Mouse (Mus musculus) intestine, postnatal 0 days (tissue): ENCODE results near the gene Ggt7. TPM values are rescaled to one million over a fixed set of nuclear protein-coding genes. Genes with fewer than 3 reads are reported as not detected.

Source experiments
- ATAC-seq: fragments of 200-750 bp; cut with Nextera tagmentation; 2 replicates; pipeline ENCODE4 v1.8.0; 2017; ENCODE audit warnings: mild to moderate bottlenecking, moderate TSS enrichment, moderate library complexity
- H3K27ac ChIP-seq: fragments of 300-500 bp; sonication (generic); 2 replicates; pipeline ENCODE4 v1.5.1; 2014; ENCODE audit warnings: mild to moderate bottlenecking, low read depth, low read length, moderate library complexity
- H3K27me3 ChIP-seq: fragments of 300-500 bp; sonication (generic); replicated peaks from 2 replicates; pipeline ENCODE4 v1.6.1; 2014; ENCODE audit warnings: low read length, mixed read lengths; ENCODE audit not compliant: control insufficient read depth, insufficient read depth
- H3K36me3 ChIP-seq: fragments of 300-500 bp; sonication (generic); 2 replicates; pipeline ENCODE4 v1.6.1; 2014; ENCODE audit warnings: mild to moderate bottlenecking, moderate library complexity; ENCODE audit not compliant: control insufficient read depth, insufficient read depth
- H3K4me1 ChIP-seq: fragments of 300-500 bp; sonication (generic); replicated peaks from 2 replicates; pipeline ENCODE4 v1.6.1; 2014; ENCODE audit warnings: antibody characterized with exemption, low read length, mixed read lengths; ENCODE audit not compliant: control insufficient read depth, insufficient read depth
- H3K4me2 ChIP-seq: fragments of 300-500 bp; sonication (generic); replicated peaks from 2 replicates; pipeline ENCODE4 v1.6.1; 2014; ENCODE audit warnings: low read depth, mild to moderate bottlenecking, moderate library complexity
- H3K4me3 ChIP-seq: fragments of 300-500 bp; sonication (generic); 2 replicates; pipeline ENCODE4 v1.5.1; 2014; ENCODE audit warnings: low read depth, low read length
- H3K9ac ChIP-seq: fragments of 300-500 bp; sonication (generic); 2 replicates; pipeline ENCODE4 v1.6.1; 2014; ENCODE audit warnings: mild to moderate bottlenecking, low read depth, low read length
- H3K9me3 ChIP-seq: fragments of 300-500 bp; sonication (generic); 2 replicates; pipeline ENCODE4 v1.6.1; 2016; ENCODE audit warnings: mixed run types; ENCODE audit not compliant: control insufficient read depth
- CTCF ChIP-seq: sonication (generic); IDR thresholded peaks from 2 replicates; pipeline ENCODE4 v1.5.1; 2016; ENCODE audit warnings: low read depth, mild to moderate bottlenecking, control low read depth, antibody characterized with exemption, moderate library complexity
- WGBS: fragments of 180-500 bp; shearing (Covaris S2); extraction: QIAGEN DNeasy Blood & Tissue Kit; methylation state at CpG from one replicate; pipeline ENCODE4 v1.1.7; 2014; 5-methylcytosine and 5-hydroxymethylcytosine counted together
- polyA plus RNA-seq: library from polyadenylated mRNA; unstranded; fragments of >200 nt; fragmentation: Nextera tagmentation; extraction: Ambion mirVana; gene quantifications from 2 replicates; pipeline ENCODE4 v1.2.1, GENCODE M21; 2015

Gene Ggt7
- polyA plus RNA-seq, 1 experiment from 2014 or later: 2.6 TPM

DNA sequence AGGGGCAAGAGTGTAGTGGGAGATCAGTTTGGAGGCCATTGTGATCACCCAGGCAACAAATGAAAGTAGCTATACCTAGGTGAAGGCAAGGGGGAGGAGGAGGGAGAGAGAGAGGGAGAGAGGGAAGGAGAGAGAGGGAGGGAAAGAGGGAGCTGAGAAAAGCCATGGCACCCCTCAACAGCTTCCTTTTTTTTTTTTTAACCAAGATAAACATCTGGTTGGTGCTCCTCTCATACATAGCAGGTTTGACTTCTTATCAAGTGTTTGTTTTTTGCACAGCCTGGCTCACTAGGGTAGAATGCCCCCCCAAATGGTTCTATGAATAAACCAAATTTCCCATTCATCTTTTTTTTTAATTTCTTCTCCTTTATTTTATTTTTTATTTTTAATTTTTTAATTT, 18.3 kb upstream of the Ggt7 start:
- Histone ChIP-seq H3K27ac (no peak overlapping the region), H3K36me3 (no peaks in the 10 kb centered on the region), H3K4me3 (no peak overlapping the region), H3K9ac (no peak overlapping the region), H3K4me1 (0 out of 2 replicates have a peak, but pooled peaks cover 3% of the 10 kb centered on the region), H3K9me3 (no peaks in the 10 kb centered on the region), H3K4me2 (no peak overlapping the region), H3K27me3 (no peaks in the 10 kb centered on the region)
- no peak for TF ChIP-seq CTCF
- no peak for ATAC-seq

DNA sequence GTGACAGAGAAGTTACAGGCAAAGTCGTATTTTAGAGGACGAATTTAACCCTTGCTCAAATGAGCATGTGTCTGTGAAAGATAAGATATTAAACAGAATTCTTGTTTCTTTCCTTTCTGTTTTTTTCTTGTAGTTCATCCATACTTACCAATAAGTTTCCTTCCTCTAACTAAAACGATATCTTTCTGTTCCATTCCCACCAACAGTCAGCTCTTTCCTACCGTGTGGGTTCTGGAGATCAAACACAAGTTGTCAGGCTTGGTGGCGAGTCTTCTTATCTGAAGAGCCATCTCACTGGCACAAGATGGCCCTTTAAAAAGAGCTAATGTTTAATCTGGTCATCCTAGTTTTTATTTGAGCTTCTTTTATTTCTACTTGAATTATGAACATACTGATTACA, 9.3 kb upstream of the Ggt7 start:
- Histone ChIP-seq H3K4me2 (no peak overlapping the region), H3K9ac (no peak overlapping the region), H3K9me3 (no peaks in the 10 kb centered on the region), H3K4me3 (no peak overlapping the region), H3K36me3 (no peaks in the 10 kb centered on the region), H3K4me1 (no peaks in the 10 kb centered on the region), H3K27ac (no peak overlapping the region), H3K27me3 (no peaks in the 10 kb centered on the region)
- no peak for ATAC-seq
- 57% methylated on average over 5 of the region's 5 CpGs for WGBS
- no peak for TF ChIP-seq CTCF

DNA sequence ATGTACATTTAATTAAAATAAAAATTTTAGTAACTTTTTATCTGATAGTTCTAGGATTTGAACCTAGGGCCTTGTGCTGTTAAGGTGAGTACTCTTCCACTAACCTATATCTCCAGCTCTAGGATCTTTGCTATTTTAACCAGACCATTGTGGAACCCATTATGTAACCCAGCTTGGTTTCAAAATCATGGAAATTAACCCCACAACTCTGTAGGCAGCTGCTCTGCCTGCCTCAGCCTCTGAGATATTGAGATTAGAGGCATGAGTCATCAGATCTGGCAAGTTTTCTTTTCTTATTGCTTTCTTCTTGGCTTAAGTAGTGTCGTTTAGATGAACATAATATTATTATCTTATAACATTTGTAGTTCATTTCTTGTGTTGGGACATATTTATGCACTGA, 6.3 kb upstream of the Ggt7 start:
- Histone ChIP-seq H3K27ac (no peak overlapping the region), H3K4me1 (no peaks in the 10 kb centered on the region), H3K9me3 (no peaks in the 10 kb centered on the region), H3K36me3 (no peaks in the 10 kb centered on the region), H3K4me2 (no peak overlapping the region), H3K9ac (no peak overlapping the region), H3K4me3 (no peak overlapping the region), H3K27me3 (no peaks in the 10 kb centered on the region)
- 7% methylated on average over 1 of the region's 1 CpGs for WGBS
- ATAC-seq: no peak
- TF ChIP-seq CTCF: no peak

DNA sequence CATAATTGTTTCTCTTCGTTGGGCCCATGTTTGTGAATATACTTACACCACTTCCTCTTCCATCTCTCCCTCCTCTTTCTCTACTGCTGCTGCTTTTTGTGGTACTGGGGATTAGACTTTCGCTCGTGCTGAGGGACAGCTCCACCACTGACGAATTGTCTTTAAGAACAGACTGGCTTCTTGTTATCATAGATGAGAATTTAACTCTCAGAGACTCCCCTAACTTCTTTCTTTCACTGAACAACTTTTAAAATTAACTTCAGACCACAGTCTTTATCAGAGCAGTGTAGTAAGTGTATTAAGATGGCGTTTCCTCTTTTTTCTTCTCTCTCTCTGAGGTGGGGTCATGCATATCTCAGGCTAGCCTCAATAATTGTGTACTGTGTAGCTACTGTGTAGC, 5.7 kb upstream of the Ggt7 start:
- no peak overlapping the region for H3K27ac ChIP-seq
- H3K9ac ChIP-seq: no peak overlapping the region
- H3K4me1 ChIP-seq: no peaks in the 10 kb centered on the region
- no peaks in the 10 kb centered on the region for H3K36me3 ChIP-seq
- H3K4me2 ChIP-seq: no peak overlapping the region
- no peak for TF ChIP-seq CTCF
- H3K27me3 ChIP-seq: no peaks in the 10 kb centered on the region
- no peaks in the 10 kb centered on the region for H3K9me3 ChIP-seq
- H3K4me3 ChIP-seq: no peak overlapping the region
- 60% methylated on average over 5 of the region's 5 CpGs for WGBS
- ATAC-seq: no peak

DNA sequence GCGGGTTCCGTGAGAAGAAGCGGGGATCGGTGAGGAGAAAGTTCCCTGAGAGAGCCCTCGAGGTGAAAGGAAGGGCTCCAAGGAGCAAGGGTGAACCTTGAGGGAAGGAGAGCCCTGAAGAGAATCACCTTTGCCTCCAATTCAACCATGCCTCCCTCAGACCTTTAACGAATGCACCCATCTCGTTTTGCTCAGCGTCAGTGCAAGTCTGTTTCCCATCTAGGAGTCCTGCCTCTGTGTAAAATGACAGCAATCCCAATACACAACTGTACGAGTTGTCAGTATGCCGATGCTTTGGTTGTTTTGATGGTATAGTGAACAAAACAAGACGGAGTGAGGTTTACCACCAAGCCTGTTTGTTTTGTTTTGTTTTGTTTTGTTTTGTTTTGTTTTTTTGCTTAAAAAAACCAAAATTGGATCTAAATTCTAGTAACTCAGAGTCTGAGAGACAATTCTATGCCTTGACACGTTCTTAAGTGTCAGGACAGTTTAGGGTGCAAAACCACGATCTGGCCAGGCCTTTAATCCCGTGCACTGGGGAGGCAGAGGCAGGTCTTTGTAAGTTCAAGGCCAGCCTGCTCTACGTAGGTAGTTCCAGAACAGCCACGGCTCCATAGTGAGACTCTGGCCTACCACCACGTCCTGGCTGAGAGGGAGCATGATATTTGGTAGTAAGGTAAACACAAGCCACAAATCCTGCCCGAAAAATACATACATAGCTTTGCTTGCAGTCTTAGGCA, 664 bp upstream of the Ggt7 start:
- H3K4me2 ChIP-seq: peak overlapping the region; percentile 87
- no peaks in the 10 kb centered on the region for H3K9me3 ChIP-seq
- ATAC-seq: no peak
- no peak for TF ChIP-seq CTCF
- H3K4me1 ChIP-seq: no peaks in the 10 kb centered on the region
- no peaks in the 10 kb centered on the region for H3K36me3 ChIP-seq
- H3K27ac ChIP-seq: no peak overlapping the region
- H3K9ac ChIP-seq: peak overlapping the region; percentile 51
- WGBS: 24% methylated on average over 18 of the region's 18 CpGs
- peaks cover 6% of the 10 kb centered on the region; the same call in 1 of the 2 replicates for H3K27me3 ChIP-seq
- H3K4me3 ChIP-seq: peak overlapping the region; percentile 80

DNA sequence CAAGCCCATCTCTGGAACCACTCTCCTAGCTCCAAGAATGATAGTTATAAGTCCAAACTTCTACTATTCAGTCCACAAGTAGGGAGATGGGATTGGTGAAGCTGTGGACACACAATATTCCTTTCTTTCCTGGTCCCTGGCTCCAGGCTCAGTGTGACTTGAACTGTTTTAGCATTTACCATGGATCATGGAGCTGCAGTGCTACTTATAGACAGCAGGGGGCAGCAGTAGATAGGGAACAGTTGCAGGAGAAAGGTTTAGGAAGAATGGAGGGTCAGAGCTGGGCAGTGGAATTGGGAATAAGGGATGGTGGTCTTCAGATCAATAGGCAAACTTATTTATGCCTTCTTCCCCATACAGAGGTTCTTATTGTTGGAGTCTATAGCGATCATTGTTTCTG, 2.1 kb downstream of the Ggt7 start:
- H3K9me3 ChIP-seq: no peaks in the 10 kb centered on the region
- H3K27ac ChIP-seq: no peak overlapping the region
- no peak overlapping the region for H3K9ac ChIP-seq
- no peak overlapping the region for H3K4me2 ChIP-seq
- no peak for ATAC-seq
- peaks cover 6% of the 10 kb centered on the region; the same call in 1 of the 2 replicates for H3K27me3 ChIP-seq
- H3K36me3 ChIP-seq: no peaks in the 10 kb centered on the region
- no peak overlapping the region for H3K4me3 ChIP-seq
- H3K4me1 ChIP-seq: no peaks in the 10 kb centered on the region
- TF ChIP-seq CTCF: peak; percentile 98
- WGBS: 4% methylated on average over 1 of the region's 1 CpGs

DNA sequence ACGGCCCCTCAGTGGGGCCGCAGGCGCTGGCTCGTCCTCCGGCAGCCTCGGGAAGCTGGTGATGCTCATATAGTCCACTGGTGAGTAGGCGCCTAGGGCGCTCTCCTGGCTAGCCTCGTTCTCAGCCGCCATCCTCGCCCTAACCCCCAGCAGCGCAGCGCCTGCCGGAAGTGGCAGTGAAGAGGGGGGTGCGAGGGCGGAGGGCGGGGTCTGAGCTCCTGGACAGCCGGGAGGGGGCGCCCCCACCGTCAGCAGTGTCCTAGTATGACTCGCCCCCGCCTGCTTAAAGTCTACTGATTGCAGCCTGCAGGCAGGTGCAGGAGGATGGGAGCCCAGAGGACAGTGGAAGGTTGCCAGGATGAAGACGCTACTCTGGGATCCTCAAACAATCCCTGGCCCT, 3.4 kb downstream of the Ggt7 start:
- H3K27ac ChIP-seq: no peak overlapping the region
- TF ChIP-seq CTCF: peak; percentile 68
- WGBS: 2% methylated on average over 21 of the region's 23 CpGs
- peak overlapping the region; percentile 12; the same call in 1 of the 2 replicates for H3K9ac ChIP-seq
- ATAC-seq: no peak
- no peaks in the 10 kb centered on the region for H3K9me3 ChIP-seq
- peak overlapping the region; percentile 24 for H3K4me3 ChIP-seq
- H3K36me3 ChIP-seq: no peaks in the 10 kb centered on the region
- no peaks in the 10 kb centered on the region for H3K4me1 ChIP-seq
- H3K27me3 ChIP-seq: peaks cover 6% of the 10 kb centered on the region; the same call in 1 of the 2 replicates
- peak overlapping the region; percentile 58 for H3K4me2 ChIP-seq
